Mouse (Mus musculus): ENCODE measurements around the gene Creb5. TPM values are rescaled to one million over a fixed set of nuclear protein-coding genes. Genes with fewer than 3 reads are reported as not detected.

The Creb5 gene
- polyA plus RNA-seq, 1 experiment from 2014 or later, result 45.8 TPM

DNA sequence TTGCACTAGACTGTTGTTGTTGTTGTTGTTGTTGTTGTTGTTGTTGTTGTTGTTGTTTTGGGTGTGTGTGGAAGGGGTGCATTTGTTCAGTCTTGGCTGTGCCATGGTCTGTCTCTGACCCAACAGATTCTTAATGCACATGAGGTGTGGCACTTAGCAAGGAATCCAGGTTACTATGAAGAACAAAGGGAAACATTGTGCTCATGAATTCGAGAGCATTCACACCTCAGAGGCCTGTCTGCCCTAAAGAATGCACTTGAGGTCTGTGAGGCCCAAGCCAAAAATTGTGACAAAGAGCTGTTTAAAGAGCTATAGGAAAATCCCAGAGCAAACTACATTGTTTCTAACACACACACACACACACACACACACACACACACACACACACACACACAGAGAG is 377.7 kb downstream of the Creb5 start:
- no peaks in the 10 kb centered on the region for H3K9me3 ChIP-seq
- no peak for ATAC-seq (ENCODE audit: insufficient number of reproducible peaks, low FRiP score, low TSS enrichment, low read depth)
- no peak overlapping the region for H3K4me2 ChIP-seq
- no peak overlapping the region for H3K4me3 ChIP-seq
- H3K27ac ChIP-seq, result peak overlapping the region; percentile 3; the same call in 1 of the 2 replicates
- no peaks in the 10 kb centered on the region for H3K27me3 ChIP-seq
- 27% methylated on average over 1 of the region's 1 CpGs for WGBS
- peaks cover 17% of the 10 kb centered on the region for H3K4me1 ChIP-seq
- H3K36me3 ChIP-seq, result no peaks in the 10 kb centered on the region
- no peak overlapping the region for H3K9ac ChIP-seq

- Histone ChIP-seq H3K27me3 (no peaks in the 10 kb centered on the region), H3K9ac (no peak overlapping the region), H3K27ac (peak overlapping the region; percentile 34; the same call in 1 of the 2 replicates), H3K4me2 (no peak overlapping the region), H3K9me3 (no peaks in the 10 kb centered on the region), H3K4me3 (no peak overlapping the region), H3K4me1 (peaks cover 17% of the 10 kb centered on the region), H3K36me3 (no peaks in the 10 kb centered on the region)
- no peak; the same call in 1 of the 2 replicates for ATAC-seq (ENCODE audit: insufficient number of reproducible peaks, low FRiP score, low TSS enrichment, low read depth)
- WGBS, result 59% methylated on average over 5 of the region's 5 CpGs
These were observed 379.4 kb downstream of the Creb5 start for GRCm38 (mm10) chr6:53666503-53666902.

- Histone ChIP-seq H3K27ac (0 out of 2 replicates have a peak overlapping the region, but pooled peaks have one; percentile 3), H3K9ac (no peak overlapping the region), H3K4me3 (no peak overlapping the region), H3K9me3 (no peaks in the 10 kb centered on the region), H3K4me1 (peaks cover 18% of the 10 kb centered on the region; the same call in 1 of the 2 replicates), H3K27me3 (no peaks in the 10 kb centered on the region), H3K4me2 (no peak overlapping the region), H3K36me3 (0 out of 2 replicates have a peak, but pooled peaks cover 4% of the 10 kb centered on the region)
- no peak for ATAC-seq (ENCODE audit: insufficient number of reproducible peaks, low FRiP score, low TSS enrichment, low read depth)
- WGBS, result 73% methylated on average over 1 of the region's 1 CpGs
These were observed 391.2 kb downstream of the Creb5 start for GRCm38 (mm10) chr6:53678307-53678706.

DNA sequence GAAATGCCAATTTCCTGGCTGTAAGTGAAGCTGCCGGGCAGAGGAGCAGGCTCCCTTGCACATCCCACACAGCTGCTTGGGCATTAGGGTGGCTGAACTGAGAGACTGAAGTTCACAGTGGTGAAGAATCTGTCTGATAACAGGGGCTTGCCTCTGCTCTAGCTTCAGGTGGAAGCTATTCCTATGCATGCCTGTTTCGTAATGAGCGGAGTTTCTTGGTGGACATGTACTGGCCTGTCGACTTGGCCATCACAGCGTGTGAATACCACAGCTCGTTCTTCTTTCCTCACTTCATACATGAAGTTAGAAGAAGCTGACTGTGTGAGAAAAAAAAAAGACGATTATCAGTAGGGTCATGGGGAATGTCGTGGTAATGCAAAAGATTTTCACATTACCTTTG is 393.0 kb downstream of the Creb5 start:
- H3K4me2 ChIP-seq, result no peak overlapping the region
- 0 out of 2 replicates have a peak, but pooled peaks cover 4% of the 10 kb centered on the region for H3K36me3 ChIP-seq
- WGBS, result 76% methylated on average over 8 of the region's 8 CpGs
- H3K4me3 ChIP-seq, result no peak overlapping the region
- H3K9ac ChIP-seq, result no peak overlapping the region
- no peak for ATAC-seq (ENCODE audit: insufficient number of reproducible peaks, low FRiP score, low TSS enrichment, low read depth)
- no peak overlapping the region for H3K27ac ChIP-seq
- H3K4me1 ChIP-seq, result peaks cover 19% of the 10 kb centered on the region; the same call in 1 of the 2 replicates
- H3K27me3 ChIP-seq, result no peaks in the 10 kb centered on the region
- no peaks in the 10 kb centered on the region for H3K9me3 ChIP-seq

GRCm38 (mm10) chr6:53684416-53684815 is 397.3 kb downstream of the Creb5 start:
- Histone ChIP-seq H3K36me3 (0 out of 2 replicates have a peak, but pooled peaks cover 4% of the 10 kb centered on the region), H3K4me3 (no peak overlapping the region), H3K4me1 (peaks cover 24% of the 10 kb centered on the region), H3K27me3 (no peaks in the 10 kb centered on the region), H3K27ac (peak overlapping the region; percentile 6), H3K4me2 (no peak overlapping the region), H3K9ac (no peak overlapping the region), H3K9me3 (no peaks in the 10 kb centered on the region)
- 43% methylated on average over 2 of the region's 2 CpGs for WGBS
- ATAC-seq (ENCODE audit: insufficient number of reproducible peaks, low FRiP score, low TSS enrichment, low read depth), result no peak

DNA sequence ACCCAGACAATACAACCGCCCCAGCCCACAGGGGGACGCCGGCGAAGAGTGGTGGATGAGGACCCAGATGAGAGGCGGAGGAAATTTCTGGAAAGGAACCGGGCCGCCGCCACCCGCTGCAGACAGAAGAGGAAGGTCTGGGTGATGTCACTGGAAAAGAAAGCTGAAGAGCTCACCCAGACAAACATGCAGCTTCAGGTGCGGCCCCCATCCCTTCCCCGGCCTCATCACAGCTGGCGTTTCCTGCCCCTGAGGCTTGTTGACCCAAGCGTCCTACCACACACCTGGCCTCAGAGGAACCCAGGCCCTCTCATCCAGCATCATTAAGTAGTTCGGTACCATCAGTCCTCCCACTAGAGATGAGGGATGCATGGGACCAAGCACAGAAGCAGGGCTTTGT is 398.3 kb downstream of the Creb5 start:
- WGBS, result 77% methylated on average over 14 of the region's 14 CpGs
- H3K36me3 ChIP-seq, result 0 out of 2 replicates have a peak, but pooled peaks cover 4% of the 10 kb centered on the region
- 0 out of 2 replicates have a peak overlapping the region, but pooled peaks have one; percentile 12 for H3K27ac ChIP-seq
- no peak for ATAC-seq (ENCODE audit: insufficient number of reproducible peaks, low FRiP score, low TSS enrichment, low read depth)
- peaks cover 24% of the 10 kb centered on the region for H3K4me1 ChIP-seq
- no peak overlapping the region for H3K4me2 ChIP-seq
- no peak overlapping the region for H3K9ac ChIP-seq
- no peaks in the 10 kb centered on the region for H3K9me3 ChIP-seq
- no peak overlapping the region for H3K4me3 ChIP-seq
- H3K27me3 ChIP-seq, result no peaks in the 10 kb centered on the region

- Histone ChIP-seq H3K4me3 (no peak overlapping the region), H3K4me2 (no peak overlapping the region), H3K4me1 (peaks cover 27% of the 10 kb centered on the region), H3K27ac (peak overlapping the region; percentile 23), H3K36me3 (0 out of 2 replicates have a peak, but pooled peaks cover 5% of the 10 kb centered on the region), H3K9me3 (no peaks in the 10 kb centered on the region), H3K9ac (no peak overlapping the region), H3K27me3 (no peaks in the 10 kb centered on the region)
- WGBS, result 34% methylated on average over 7 of the region's 7 CpGs
- no peak for ATAC-seq (ENCODE audit: insufficient number of reproducible peaks, low FRiP score, low TSS enrichment, low read depth)
These were observed 401.9 kb downstream of the Creb5 start for GRCm38 (mm10) chr6:53688762-53689477.

GRCm38 (mm10) chr6:53691006-53691405 is 403.9 kb downstream of the Creb5 start:
- Histone ChIP-seq H3K36me3 (0 out of 2 replicates have a peak, but pooled peaks cover 5% of the 10 kb centered on the region), H3K27ac (no peak overlapping the region), H3K9me3 (no peaks in the 10 kb centered on the region), H3K27me3 (no peaks in the 10 kb centered on the region), H3K4me3 (no peak overlapping the region), H3K9ac (no peak overlapping the region), H3K4me1 (peaks cover 23% of the 10 kb centered on the region), H3K4me2 (no peak overlapping the region)
- WGBS, result 87% methylated on average over 1 of the region's 1 CpGs
- ATAC-seq (ENCODE audit: insufficient number of reproducible peaks, low FRiP score, low TSS enrichment, low read depth), result no peak

GRCm38 (mm10) chr6:53695216-53695615 is 408.1 kb downstream of the Creb5 start:
- H3K4me1 ChIP-seq, result peaks cover 22% of the 10 kb centered on the region
- WGBS, result 33% methylated on average over 9 of the region's 9 CpGs
- H3K27me3 ChIP-seq, result no peaks in the 10 kb centered on the region
- no peak overlapping the region for H3K4me3 ChIP-seq
- H3K9ac ChIP-seq, result no peak overlapping the region
- peak overlapping the region; percentile 38; the same call in 1 of the 2 replicates for H3K27ac ChIP-seq
- no peak for ATAC-seq (ENCODE audit: insufficient number of reproducible peaks, low FRiP score, low TSS enrichment, low read depth)
- H3K4me2 ChIP-seq, result no peak overlapping the region
- 0 out of 2 replicates have a peak, but pooled peaks cover 5% of the 10 kb centered on the region for H3K36me3 ChIP-seq
- H3K9me3 ChIP-seq, result no peaks in the 10 kb centered on the region

DNA sequence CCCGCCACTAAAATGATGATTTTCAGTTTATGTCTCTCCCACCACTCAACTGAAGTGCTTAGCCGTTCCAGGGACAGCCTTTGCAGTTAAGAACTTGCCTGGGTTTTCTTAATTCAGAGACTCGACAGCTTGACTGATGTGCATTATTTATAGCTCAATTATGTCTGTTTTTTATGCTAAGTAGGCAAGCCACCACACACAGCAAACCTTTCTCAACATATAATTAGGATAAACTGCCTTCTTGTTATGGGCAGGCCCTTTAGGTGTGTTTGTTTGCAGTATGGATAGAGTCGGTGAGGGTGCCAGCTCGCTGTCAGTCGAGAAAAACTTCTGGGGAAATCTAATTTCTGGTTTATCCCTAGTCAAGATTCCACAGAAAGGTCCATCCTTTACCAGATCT is 409.4 kb downstream of the Creb5 start:
- ATAC-seq (ENCODE audit: insufficient number of reproducible peaks, low FRiP score, low TSS enrichment, low read depth), result no peak
- 48% methylated on average over 6 of the region's 6 CpGs for WGBS
- Histone ChIP-seq H3K27me3 (no peaks in the 10 kb centered on the region), H3K4me3 (no peak overlapping the region), H3K9ac (no peak overlapping the region), H3K27ac (peak overlapping the region; percentile 27; the same call in 1 of the 2 replicates), H3K9me3 (no peaks in the 10 kb centered on the region), H3K36me3 (0 out of 2 replicates have a peak, but pooled peaks cover 5% of the 10 kb centered on the region), H3K4me2 (no peak overlapping the region), H3K4me1 (peaks cover 22% of the 10 kb centered on the region)

- H3K36me3 ChIP-seq, result 0 out of 2 replicates have a peak, but pooled peaks cover 5% of the 10 kb centered on the region
- peaks cover 22% of the 10 kb centered on the region for H3K4me1 ChIP-seq
- ATAC-seq (ENCODE audit: insufficient number of reproducible peaks, low FRiP score, low TSS enrichment, low read depth), result no peak
- H3K4me2 ChIP-seq, result no peak overlapping the region
- H3K27me3 ChIP-seq, result no peaks in the 10 kb centered on the region
- no peak overlapping the region for H3K4me3 ChIP-seq
- no peak overlapping the region for H3K9ac ChIP-seq
- H3K27ac ChIP-seq, result peak overlapping the region; percentile 27; the same call in 1 of the 2 replicates
- H3K9me3 ChIP-seq, result no peaks in the 10 kb centered on the region
- WGBS, result 58% methylated on average over 6 of the region's 6 CpGs
These were observed 409.9 kb downstream of the Creb5 start for GRCm38 (mm10) chr6:53696921-53697320.

DNA sequence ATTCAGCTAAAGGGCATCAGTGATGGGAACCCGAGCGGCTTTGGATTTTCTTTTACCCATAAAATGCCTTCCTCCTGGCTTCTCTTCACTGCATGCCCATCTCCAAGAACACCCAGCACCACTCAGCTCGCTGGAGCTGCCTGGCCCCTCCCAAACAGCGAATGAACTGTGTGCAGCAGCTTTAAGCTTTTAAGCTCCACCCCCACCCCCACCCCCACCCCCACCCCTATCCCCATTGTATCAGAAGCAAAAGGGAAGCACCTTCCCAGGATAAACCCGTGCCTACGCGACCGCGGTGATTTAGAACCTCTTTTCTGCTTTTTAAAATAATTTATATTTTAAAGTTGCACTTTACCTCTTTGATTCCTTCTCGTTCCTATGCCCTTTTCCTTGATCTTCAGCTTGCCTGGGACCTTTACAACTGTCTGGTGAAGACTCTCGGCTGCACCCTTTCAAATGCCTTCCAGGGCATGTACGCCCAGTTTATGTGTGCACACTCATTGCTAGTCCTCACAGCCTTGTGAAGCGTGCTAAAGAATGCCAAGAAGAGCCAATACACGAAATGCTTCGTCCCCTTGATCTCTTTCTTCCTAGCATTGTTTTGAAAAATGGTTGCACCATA is 411.2 kb downstream of the Creb5 start:
- no peaks in the 10 kb centered on the region for H3K9me3 ChIP-seq
- 0 out of 2 replicates have a peak, but pooled peaks cover 2% of the 10 kb centered on the region for H3K36me3 ChIP-seq
- H3K27me3 ChIP-seq, result no peaks in the 10 kb centered on the region
- WGBS, result 26% methylated on average over 15 of the region's 15 CpGs
- H3K4me2 ChIP-seq, result no peak overlapping the region
- no peak overlapping the region for H3K4me3 ChIP-seq
- no peak overlapping the region for H3K9ac ChIP-seq
- no peak overlapping the region for H3K27ac ChIP-seq
- H3K4me1 ChIP-seq, result peaks cover 22% of the 10 kb centered on the region
- no peak for ATAC-seq (ENCODE audit: insufficient number of reproducible peaks, low FRiP score, low TSS enrichment, low read depth)

All from limb, embryonic 15.5 days (tissue).